Mouse (Mus musculus): ENCODE measurements at regions not wholly inside any gene's neighbourhood (a gene's known extent, or its start where the extent isn't known, plus 50 kb on each side); places are given as distances from the start of the nearest gene placed in this dataset.

- TF ChIP-seq POLR2A (IDR thresholded peaks at IDR 0.05; ENCODE audit: control insufficient read depth, low read depth, low read length) (no peak), CTCF (IDR thresholded peaks at IDR 0.05; ENCODE audit: control insufficient read depth, insufficient read depth, insufficient replicate concordance, low read depth, low read length) (no peak)
Measured at GRCm38 (mm10) chr10:120696481-120696880, 202.4 kb downstream of the Msrb3 start.

All from testis, adult 2 months (tissue).